Mouse (Mus musculus): Measurements from ENCODE around the gene 4930447C04Rik.

4930447C04Rik gene

DNA sequence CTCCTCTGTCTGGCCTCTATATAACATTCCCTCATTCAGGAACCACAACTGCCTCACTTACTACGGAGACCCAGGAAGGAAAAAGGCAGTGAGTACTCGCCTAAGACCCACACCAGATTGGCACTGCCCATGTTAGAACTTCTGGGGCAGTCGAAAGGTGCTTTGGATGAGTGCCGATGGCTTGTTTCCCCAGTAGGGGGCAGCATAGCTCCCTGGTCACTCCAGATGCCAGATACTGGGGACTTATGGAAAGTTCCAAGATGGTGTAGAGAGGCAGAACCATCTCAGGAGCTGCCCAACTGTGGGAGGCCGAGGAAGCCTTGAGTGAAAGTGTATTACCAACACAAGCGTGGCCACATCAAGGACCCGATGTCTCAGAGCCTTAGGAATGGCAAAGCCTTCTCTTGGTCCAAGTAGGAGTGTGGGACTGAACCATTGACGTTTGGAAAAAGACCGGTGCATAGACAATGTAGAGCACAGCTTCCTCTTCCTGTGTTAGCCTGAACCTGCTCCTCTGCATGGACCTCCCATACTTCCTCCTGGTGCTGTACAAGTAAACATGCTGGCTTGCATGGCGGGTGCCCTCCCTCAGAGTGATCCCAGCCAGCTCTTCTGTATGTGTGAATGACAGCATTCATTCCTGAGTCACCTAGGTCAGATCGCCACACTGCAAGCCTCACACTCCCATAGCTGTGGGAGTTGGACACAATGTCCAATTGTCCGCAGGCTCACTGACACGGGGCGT lies 105.6 kb downstream of the 4930447C04Rik start:
- peak; percentile 30 for DNase-seq

GRCm38 (mm10) chr12:72831711-72832432 lies 108.7 kb downstream of the 4930447C04Rik start:
- peak; percentile 19 for DNase-seq
